8 mouse cellular contexts compared by ENCODE assay signal in the genomic region with DNA sequence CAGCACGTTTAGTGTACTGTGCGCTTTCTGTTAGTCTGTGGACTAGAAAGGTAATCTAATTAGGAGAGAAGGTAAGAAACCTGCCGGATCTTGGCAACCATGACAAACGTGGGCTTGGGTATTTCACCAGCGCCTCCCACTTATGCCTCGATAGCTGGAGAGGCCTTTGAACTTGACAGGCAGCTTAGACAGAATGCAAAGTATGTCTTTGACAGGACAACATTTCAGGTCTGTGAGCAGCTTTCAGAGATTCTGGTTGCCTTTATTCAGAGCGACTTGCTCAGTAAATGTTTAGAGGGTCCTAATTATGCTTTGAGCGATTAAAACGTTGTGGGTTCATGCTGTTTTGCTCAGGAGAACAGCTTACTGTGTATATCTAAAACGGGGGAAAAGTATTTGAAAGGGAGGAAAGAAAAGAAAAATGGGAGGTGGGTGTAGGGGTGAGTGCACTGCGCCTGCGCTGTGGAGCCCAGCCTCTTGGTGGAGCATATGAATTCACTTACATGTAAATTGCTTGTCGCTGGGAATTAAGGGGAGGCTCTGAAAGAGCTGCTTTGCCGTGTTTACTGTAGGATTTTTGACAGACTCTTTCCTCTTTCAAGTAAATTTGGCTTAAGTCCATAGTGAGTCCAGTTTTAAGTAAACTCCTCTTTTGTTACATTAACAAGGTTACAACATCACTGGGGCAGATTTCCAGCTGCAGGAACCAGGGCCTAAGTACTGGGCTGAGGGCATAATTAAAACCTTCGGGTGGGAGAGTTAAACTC.
A peak's percentile ranks its signal among the peaks of the same experiment; 100 is the strongest.
DNase-seq lines count a peak whose midpoint lies in the region; ATAC-seq lines count a peak whose summit lies in the region.

No protein-coding gene starts in this region.

- H3K4me2 ChIP-seq in midbrain, embryonic 15.5 days = peak overlapping the region; percentile 41

- no peaks in the 10 kb centered on the region for H3K9me3 ChIP-seq in midbrain, embryonic 15.5 days

- no peaks in the 10 kb centered on the region for H3K36me3 ChIP-seq in midbrain, embryonic 15.5 days (replicated peaks)

- no peak overlapping the region for H3K9ac ChIP-seq in midbrain, embryonic 15.5 days

- 0 out of 2 replicates have a peak, but pooled peaks cover 2% of the 10 kb centered on the region for H3K27me3 ChIP-seq in midbrain, embryonic 15.5 days (replicated peaks)

- ATAC-seq in midbrain, embryonic 15.5 days (replicated peaks) = peak; percentile 82
- no peak for ATAC-seq in inflammation-experienced regulatory T-cells, adult 6 months

- H3K27ac ChIP-seq in midbrain, embryonic 15.5 days = peak overlapping the region; percentile 64

- 13% methylated on average over 15 of the region's 15 CpGs for WGBS in midbrain, embryonic 15.5 days

- DNase-seq in adrenal gland, postnatal 36 days = peak; percentile 3 to 11
- no peak for DNase-seq in adrenal gland, adult 8-10 months
- DNase-seq in right cerebral cortex, postnatal 4 days = peak; percentile 64
- no peak for DNase-seq in right cerebral cortex, adult 2 months (ENCODE audit: low spot score in 2 of 2)
- DNase-seq in kidney, postnatal 14 days = peak; percentile 15
- DNase-seq in gastrocnemius, postnatal 4 days (ENCODE audit: low spot score in 2 of 2) = no peak

- no peak overlapping the region for H3K4me3 ChIP-seq in midbrain, embryonic 15.5 days

- H3K4me1 ChIP-seq in midbrain, embryonic 15.5 days = peaks cover 22% of the 10 kb centered on the region

Comparison
In these comparisons a context has a peak if more than half of its experiments do, and no peak if none do; other contexts are left out.
1. DNase-seq: peak in adrenal gland, postnatal 36 days (2 of 2), right cerebral cortex, postnatal 4 days (single experiment) and kidney, postnatal 14 days (single experiment); none in adrenal gland, adult 8-10 months (single experiment), right cerebral cortex, adult 2 months (0 of 2) and gastrocnemius, postnatal 4 days (0 of 2).